Mouse (Mus musculus) spleen, adult 2 months (tissue): ENCODE measurements around the gene Olfr571.

ENCODE experiments used
- CTCF ChIP-seq: fragments of 200-500 bp; IDR thresholded peaks from 2 replicates; pipeline ENCODE4 v1.5.1; 2011; ENCODE audit warnings: mild to moderate bottlenecking, inconsistent platforms; ENCODE audit not compliant: insufficient read depth, insufficient read length, insufficient replicate concordance; ENCODE audit errors: extremely low read depth
- POLR2A ChIP-seq: fragments of 200-500 bp; IDR thresholded peaks from 2 replicates; pipeline ENCODE4 v1.6.1; 2011; ENCODE audit warnings: low read depth, low read length, inconsistent platforms

- TF ChIP-seq POLR2A: no peak
- TF ChIP-seq CTCF: no peak
Observed at GRCm38 (mm10) chr7:102962360-102962759, 45.0 kb upstream of the Olfr571 start, which contains the start of gene Olfr576.
